Comparison of ENCODE assay signal across 8 mouse cellular contexts in genomic region chr2:61592699-61593029, GRCm38 (mm10). TPM values are rescaled to one million over a fixed set of nuclear protein-coding genes. Genes with fewer than 3 reads are reported as not detected.
DNase-seq lines count a peak whose midpoint lies in the region; ATAC-seq and TF ChIP-seq lines count a peak whose summit lies in the region.

No protein-coding gene starts in this region.

- no peak for DNase-seq in liver, adult 2 months (ENCODE audit: extremely low read depth, low read depth, low spot score)
- no peak for DNase-seq in liver
- DNase-seq in midbrain, postnatal 0 days (ENCODE audit: low spot score): no peak
- no peak for DNase-seq in thymus, postnatal 0 days (ENCODE audit: low spot score)
- no peak for DNase-seq in T-cell, adult 2 months (ENCODE audit: low spot score)
- no peak for DNase-seq in gastrocnemius, postnatal 25 days

- H3K27ac ChIP-seq in liver, adult 2 months (replicated peaks; ENCODE audit: insufficient read depth, low read depth, low read length): no peak overlapping the region
- no peak overlapping the region for H3K27ac ChIP-seq in embryonic facial prominence, embryonic 15.5 days (replicated peaks)
- no peak overlapping the region for H3K27ac ChIP-seq in intestine, embryonic 15.5 days
- H3K27ac ChIP-seq in midbrain, postnatal 0 days (ENCODE audit: low read depth, low read length): peak overlapping the region; percentile 75; the same call in 1 of the 2 replicates

- no peaks in the 10 kb centered on the region for H3K36me3 ChIP-seq in liver, adult 2 months (ENCODE audit: control insufficient read depth, insufficient read depth, low read length)
- no peaks in the 10 kb centered on the region for H3K36me3 ChIP-seq in embryonic facial prominence, embryonic 15.5 days
- no peaks in the 10 kb centered on the region for H3K36me3 ChIP-seq in intestine, embryonic 15.5 days
- no peaks in the 10 kb centered on the region for H3K36me3 ChIP-seq in midbrain, postnatal 0 days (ENCODE audit: insufficient read depth, low read length)

- H3K9me3 ChIP-seq in embryonic facial prominence, embryonic 15.5 days (replicated peaks): no peaks in the 10 kb centered on the region
- no peaks in the 10 kb centered on the region for H3K9me3 ChIP-seq in intestine, embryonic 15.5 days
- no peaks in the 10 kb centered on the region for H3K9me3 ChIP-seq in midbrain, postnatal 0 days (ENCODE audit: low read length)

- peak overlapping the region; percentile 75; the same call in 1 of the 2 replicates for H3K4me3 ChIP-seq in liver, adult 2 months (ENCODE audit: insufficient read depth, low read depth, low read length)
- peak overlapping the region; percentile 87 for H3K4me3 ChIP-seq in embryonic facial prominence, embryonic 15.5 days (replicated peaks)
- peak overlapping the region; percentile 77 for H3K4me3 ChIP-seq in intestine, embryonic 15.5 days (replicated peaks)
- peak overlapping the region; percentile 91 for H3K4me3 ChIP-seq in midbrain, postnatal 0 days (ENCODE audit: low read depth, low read length)

- peak overlapping the region; percentile 68 for H3K4me2 ChIP-seq in embryonic facial prominence, embryonic 15.5 days (replicated peaks)
- peak overlapping the region; percentile 68 for H3K4me2 ChIP-seq in intestine, embryonic 15.5 days (replicated peaks)
- peak overlapping the region; percentile 83 for H3K4me2 ChIP-seq in midbrain, postnatal 0 days (ENCODE audit: low read depth, low read length, poor library complexity, severe bottlenecking)

- H3K27me3 ChIP-seq in liver, adult 2 months (ENCODE audit: control insufficient read depth, insufficient read depth, low read length): no peaks in the 10 kb centered on the region
- no peaks in the 10 kb centered on the region for H3K27me3 ChIP-seq in embryonic facial prominence, embryonic 15.5 days
- H3K27me3 ChIP-seq in intestine, embryonic 15.5 days (replicated peaks): no peaks in the 10 kb centered on the region
- no peaks in the 10 kb centered on the region for H3K27me3 ChIP-seq in midbrain, postnatal 0 days (ENCODE audit: insufficient read depth, low read length)

- ATAC-seq in embryonic facial prominence, embryonic 15.5 days (ENCODE audit: insufficient number of reproducible peaks, low FRiP score, low TSS enrichment, low read depth): no peak
- no peak for ATAC-seq in intestine, embryonic 15.5 days
- ATAC-seq in midbrain, postnatal 0 days (ENCODE audit: low FRiP score): no peak

- peaks cover 9% of the 10 kb centered on the region; the same call in 1 of the 2 replicates for H3K79me2 ChIP-seq in liver, adult 2 months (ENCODE audit: control insufficient read depth, insufficient read depth, low read length)

- no peak for TF ChIP-seq POLR2A in liver, adult 2 months (IDR thresholded peaks at IDR 0.05; ENCODE audit: extremely low read depth, insufficient read depth, low read length)

- H3K9ac ChIP-seq in liver, adult 2 months (ENCODE audit: low read depth, low read length): no peak overlapping the region
- no peak overlapping the region for H3K9ac ChIP-seq in embryonic facial prominence, embryonic 15.5 days
- H3K9ac ChIP-seq in intestine, embryonic 15.5 days: no peak overlapping the region
- peak overlapping the region; percentile 81 for H3K9ac ChIP-seq in midbrain, postnatal 0 days (replicated peaks; ENCODE audit: low read length, poor library complexity, severe bottlenecking)

- peaks cover 6% of the 10 kb centered on the region for H3K4me1 ChIP-seq in liver, adult 2 months (ENCODE audit: control insufficient read depth, insufficient read depth, low read length)
- 0 out of 2 replicates have a peak, but pooled peaks cover 4% of the 10 kb centered on the region for H3K4me1 ChIP-seq in embryonic facial prominence, embryonic 15.5 days
- peaks cover 5% of the 10 kb centered on the region; the same call in 1 of the 2 replicates for H3K4me1 ChIP-seq in intestine, embryonic 15.5 days (replicated peaks)
- H3K4me1 ChIP-seq in midbrain, postnatal 0 days (ENCODE audit: insufficient read depth, low read length): no peaks in the 10 kb centered on the region

- no peak for TF ChIP-seq CTCF in liver, adult 2 months (IDR thresholded peaks at IDR 0.05; ENCODE audit: low read depth, low read length)
- no peak for TF ChIP-seq CTCF in midbrain, postnatal 0 days (IDR thresholded peaks at IDR 0.05)

- 16% methylated on average over 5 of the region's 5 CpGs for WGBS in liver, adult 2 months
- WGBS in embryonic facial prominence, embryonic 15.5 days: 13% methylated on average over 5 of the region's 5 CpGs
- WGBS in intestine, embryonic 15.5 days: 13% methylated on average over 5 of the region's 5 CpGs
- WGBS in midbrain, postnatal 0 days: 19% methylated on average over 5 of the region's 5 CpGs

RNA-seq across cellular contexts. Expression of gene Tank, which starts 14.3 kb away (rescaled TPM):
- 11.1 and 12.4 TPM in 2 replicates for total RNA-seq in liver, adult 2 months (2014; rRNA removed)
- 4.2 TPM in 2 replicates for polyA plus RNA-seq in liver, adult 2 months (2012; rRNA removed)
- polyA plus RNA-seq in embryonic facial prominence, embryonic 15.5 days (2015; fragmentation: Nextera tagmentation; extraction: Ambion mirVana): 32.4 and 34.6 TPM in 2 replicates
- 30.4 and 30.9 TPM in 2 replicates for polyA plus RNA-seq in intestine, embryonic 15.5 days (2015; fragmentation: Nextera tagmentation; extraction: Ambion mirVana)
- 25.8 and 37.5 TPM in 2 replicates for total RNA-seq in midbrain, postnatal 0 days (2014; rRNA removed)
- 25.4 and 27.1 TPM in 2 replicates for polyA plus RNA-seq in midbrain, postnatal 0 days (2015; fragmentation: Nextera tagmentation; extraction: Ambion mirVana)
- 48.1 and 49.4 TPM in 2 replicates for polyA plus RNA-seq in thymus, postnatal 0 days (2015; fragmentation: Nextera tagmentation; extraction: Ambion mirVana)
- 10 to 100 TPM; 15.3 to 16.8 TPM for total RNA-seq in gastrocnemius, postnatal 25 days (2021)
